Mouse (Mus musculus): ENCODE data around the gene Tmcc3.
"Not testable (repeated sequence)": the region's sequence is repeated elsewhere in the genome, so short reads cannot be mapped to it uniquely, and the experiment has no call there.

The Tmcc3 gene

DNA sequence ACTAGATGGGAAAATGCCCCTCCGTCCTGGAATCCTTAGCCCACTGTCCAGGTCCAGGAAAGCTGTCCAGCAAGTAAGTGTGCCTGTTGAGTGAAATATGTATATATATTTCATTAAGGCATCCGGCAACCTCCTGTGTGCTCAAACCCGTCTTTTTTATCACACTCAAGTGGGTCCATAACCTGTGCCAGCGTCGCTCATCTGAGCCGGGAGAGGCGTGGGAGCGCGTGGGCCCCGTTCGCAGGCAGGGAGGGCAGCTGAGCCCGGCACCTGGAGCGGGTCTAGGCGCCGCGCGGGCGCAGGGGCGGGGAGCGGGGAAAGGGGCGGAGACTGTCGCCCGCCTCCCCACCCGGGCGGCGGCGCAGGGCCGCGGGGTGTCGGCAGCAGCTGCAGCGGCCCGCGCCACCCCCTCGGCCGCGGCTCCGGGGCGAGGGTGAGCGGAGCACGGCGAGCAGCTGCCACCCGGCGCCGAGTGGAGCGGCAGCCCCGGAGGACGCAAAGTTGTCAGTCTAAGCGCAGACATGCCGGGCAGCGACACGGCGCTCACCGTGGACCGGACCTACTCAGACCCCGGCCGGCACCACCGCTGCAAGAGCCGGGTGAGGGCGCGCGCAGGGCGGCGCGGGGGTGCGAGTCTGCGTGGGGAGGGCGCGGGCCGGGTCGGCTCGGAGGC, 202.9 kb downstream of the Tmcc3 start:
- DNase-seq (ENCODE audit: low spot score) = peak; percentile 71

DNA sequence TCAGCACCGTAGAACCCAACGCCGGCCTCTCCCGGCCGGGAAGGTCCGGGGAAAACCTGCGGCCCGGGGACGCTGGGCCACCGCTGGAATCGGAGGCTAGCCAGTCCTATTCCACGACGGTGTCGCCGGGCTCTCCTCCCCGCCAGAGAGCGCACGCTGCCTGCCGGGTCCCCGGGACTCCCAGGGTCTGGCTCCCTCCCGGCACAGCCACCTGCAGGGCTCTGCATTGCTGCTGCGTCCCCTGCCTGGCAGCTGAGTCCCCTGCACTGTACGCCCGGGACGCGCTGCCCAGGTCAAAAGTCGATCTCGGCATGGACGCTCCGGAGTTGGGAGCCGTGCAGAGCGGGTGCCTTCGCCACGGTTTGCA, 203.4 kb downstream of the Tmcc3 start:
- peak; percentile 77 for DNase-seq (ENCODE audit: low spot score)

DNA sequence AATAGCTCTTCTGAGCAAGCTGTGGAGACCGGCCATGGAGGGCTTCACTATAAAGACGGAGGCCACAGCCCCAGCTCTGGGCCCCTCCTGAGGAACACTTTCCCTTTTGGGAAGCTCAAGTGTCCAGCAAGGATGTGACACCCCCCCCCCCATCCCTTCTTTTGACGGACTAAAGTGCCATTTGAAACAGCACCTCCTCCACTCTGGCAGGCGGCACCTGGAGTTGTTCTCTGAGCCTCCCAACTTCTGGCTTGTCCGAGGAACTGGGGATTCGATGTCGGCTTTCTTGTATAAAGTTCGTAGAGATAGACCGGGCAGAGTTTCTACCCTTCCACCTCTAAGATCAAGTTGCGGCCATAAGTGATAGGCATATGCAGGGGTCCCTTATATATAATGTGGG, 203.8 kb downstream of the Tmcc3 start:
- no peak for DNase-seq (ENCODE audit: low spot score)

DNA sequence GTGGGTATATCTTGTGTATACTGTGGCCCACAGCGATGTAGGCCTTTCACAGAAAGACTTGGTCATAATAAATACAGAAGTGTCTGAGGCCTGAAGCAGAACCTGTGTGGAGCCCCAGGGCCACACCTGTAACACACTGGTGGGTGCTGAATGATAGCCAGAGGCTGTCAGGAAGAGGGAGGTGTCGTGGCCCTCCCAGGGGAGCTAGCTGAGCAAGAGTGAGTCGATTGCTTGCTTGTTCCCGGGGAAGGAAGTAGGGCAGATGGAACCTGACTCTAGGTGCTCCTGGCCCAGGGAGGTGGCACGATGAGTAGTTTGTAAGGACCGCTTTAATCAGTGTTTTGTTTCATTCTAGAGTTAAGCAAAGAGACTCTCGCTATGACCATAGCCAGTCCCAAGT, 208.1 kb downstream of the Tmcc3 start:
- DNase-seq (ENCODE audit: low spot score) = no peak

DNA sequence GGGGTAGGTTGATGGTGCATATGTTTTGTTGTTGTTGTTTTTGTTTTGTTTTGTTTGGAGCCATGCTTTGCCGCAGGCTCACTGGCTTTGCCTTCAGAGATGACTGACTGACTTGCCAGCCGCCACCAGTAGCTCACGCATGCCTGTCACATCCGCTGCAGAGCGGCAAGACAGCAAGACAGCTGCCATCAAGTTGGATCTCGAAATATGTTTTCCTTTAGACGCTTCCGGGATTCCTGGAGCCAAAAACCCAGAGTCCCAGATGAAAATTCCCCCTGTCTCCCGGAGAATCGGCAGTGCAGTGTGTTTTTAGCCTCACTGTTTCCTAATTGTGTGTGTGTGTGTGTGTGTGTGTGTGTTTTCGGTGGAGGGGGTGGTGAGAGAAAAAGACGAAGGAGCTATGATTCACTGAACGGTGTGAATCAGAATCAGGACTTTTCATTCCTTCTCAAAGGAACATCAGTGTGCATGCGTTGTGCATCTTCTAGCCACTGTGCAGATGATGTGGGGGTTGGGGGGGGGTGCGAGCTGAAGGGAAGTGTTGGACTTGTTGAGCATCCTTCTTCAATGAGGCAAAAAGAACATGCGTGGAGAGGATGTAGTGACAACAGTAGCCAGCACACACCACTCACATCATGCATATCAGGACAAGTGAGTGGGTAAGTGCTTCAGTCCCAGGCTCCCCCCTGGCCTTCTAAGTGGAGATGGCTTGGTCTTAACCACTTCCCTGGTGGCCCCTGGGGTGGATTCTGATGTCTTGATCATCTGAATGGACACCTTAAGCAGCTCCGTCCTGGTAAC, 208.8 kb downstream of the Tmcc3 start:
- no peak for DNase-seq (ENCODE audit: low spot score)

DNA sequence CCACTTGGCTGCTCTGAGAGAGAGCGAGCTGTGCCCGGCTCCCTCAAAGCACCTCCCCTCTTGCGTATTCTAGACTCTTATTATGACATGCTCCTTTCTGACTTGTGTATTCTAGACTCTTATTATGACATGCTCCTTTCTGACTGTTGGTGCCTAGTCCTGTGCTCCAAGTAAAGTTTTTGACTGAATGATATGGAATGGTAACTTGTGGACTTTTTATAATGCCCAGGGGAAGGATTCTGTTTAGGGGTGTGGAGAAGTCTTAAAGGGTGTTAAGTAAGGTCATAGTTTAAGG, 209.3 kb downstream of the Tmcc3 start:
- peak; percentile 21 for DNase-seq (ENCODE audit: low spot score)

DNA sequence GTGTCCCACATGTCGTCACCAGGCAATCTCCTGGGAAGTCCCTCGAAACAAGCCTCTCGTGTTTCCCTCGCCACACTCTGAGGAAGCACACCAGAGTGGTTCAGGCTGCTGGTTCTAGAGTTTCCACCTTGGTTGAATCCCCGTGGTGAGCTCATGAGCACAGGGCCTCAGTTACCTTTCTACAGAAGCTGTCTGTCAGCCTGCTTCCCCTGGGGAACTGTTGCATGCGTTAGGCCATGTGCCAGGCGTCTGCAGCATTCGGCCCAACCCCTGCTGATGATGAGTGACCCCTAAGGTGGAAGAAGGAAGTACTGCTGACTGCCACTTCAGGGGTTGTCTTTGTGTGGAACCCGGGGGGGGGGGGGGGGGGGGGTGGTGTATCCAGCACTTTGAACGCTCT, 210.0 kb downstream of the Tmcc3 start:
- no peak for DNase-seq (ENCODE audit: low spot score)

DNA sequence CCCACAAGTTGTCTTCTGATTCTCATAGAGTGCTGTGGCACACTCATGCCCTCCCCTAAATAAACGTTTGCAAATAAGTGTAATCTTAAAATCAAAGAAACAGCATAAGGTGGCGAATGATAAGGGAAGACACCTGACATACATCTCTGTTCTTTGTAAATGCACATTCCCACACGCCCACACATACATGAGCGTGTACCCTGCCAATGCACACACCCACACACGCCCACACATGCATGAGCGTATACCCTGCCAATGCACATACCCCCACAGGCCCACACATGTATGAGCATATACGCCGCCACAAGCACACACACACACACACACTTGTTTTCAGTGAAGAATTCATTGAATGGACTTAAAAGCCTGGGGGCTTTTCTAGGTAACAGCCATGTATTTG, 211.5 kb downstream of the Tmcc3 start:
- DNase-seq (ENCODE audit: low spot score) = no peak

DNA sequence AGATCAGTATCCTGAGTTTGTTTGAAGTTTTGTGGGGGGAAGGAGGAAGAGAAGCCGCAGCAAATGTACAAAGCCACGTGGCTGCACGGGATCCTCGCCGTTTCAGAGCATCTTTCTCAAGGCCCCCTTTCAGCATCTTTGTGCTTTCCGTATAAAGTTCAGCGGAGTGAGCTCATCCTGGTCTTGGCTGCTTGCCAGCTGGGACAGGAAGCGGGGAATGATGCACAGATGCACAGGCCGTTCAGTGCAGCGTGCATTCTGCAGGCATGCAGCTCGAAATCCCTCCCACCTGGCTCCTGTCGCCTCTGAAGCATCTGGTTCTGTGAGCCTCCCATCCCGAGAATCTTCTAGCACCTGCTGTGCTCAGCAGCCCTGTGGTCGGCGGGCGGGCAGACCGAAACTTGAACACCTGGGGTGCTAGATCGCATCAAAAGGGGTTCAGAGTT, 212.0 kb downstream of the Tmcc3 start:
- DNase-seq (ENCODE audit: low spot score) = peak; percentile 64

DNA sequence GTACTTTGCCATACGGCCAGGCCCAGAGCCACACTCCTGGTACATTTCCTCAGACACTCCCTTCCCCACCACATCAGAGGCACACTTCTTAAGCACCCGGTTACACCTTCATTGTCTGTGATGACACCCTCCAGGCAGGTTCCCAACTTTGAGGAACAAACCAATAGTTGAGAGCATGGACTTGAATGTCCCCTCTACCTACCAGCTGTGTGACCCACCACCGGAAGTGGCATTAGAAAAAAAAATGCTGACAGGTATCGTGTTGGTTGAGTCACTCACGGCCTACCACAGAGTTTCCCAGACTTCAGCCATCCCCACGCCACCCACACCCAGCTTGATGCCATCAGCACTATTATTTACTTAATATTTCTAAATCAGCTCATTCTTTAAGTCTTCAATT, 213.2 kb downstream of the Tmcc3 start:
- no peak for DNase-seq (ENCODE audit: low spot score)

DNA sequence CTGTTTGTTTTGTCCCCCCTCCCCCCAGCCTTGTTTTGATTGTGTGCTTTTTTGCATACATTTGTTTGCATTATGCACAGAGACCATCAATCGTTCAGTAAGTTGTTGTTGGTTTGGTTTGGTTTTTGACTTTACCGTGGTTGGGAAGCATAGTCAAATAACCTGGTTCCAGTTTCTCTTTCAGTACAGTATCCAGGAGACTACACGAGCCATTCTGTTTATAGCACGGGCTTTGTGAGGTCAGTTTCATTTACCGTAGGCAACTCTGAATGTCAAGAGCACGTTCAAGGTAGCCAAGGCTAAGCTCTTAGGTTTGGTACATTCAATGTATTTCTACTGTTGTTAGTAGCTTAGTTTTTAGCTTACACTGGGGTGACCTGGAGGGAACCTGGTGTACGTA, 214.0 kb downstream of the Tmcc3 start:
- DNase-seq (ENCODE audit: low spot score) = no peak

DNA sequence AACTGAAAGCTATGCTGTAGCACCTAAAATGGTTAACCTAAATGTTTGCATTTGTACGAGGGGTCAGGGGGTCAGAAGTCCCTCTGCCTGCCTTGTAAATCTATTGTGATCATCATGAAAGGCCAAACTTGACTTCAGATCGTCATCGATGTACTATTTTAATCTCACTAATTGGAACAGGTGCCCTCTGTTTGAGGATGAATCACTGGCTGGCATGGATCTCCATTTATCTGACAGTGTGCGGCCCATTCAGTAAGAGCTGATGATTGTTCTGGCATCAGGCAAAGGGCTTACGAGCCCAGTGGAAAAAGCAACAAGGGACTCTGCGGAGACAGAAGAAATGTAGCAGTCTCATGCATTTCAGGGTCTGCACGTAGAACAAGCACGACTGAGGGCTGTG, 215.1 kb downstream of the Tmcc3 start:
- peak; percentile 20 for DNase-seq (ENCODE audit: low spot score)

DNA sequence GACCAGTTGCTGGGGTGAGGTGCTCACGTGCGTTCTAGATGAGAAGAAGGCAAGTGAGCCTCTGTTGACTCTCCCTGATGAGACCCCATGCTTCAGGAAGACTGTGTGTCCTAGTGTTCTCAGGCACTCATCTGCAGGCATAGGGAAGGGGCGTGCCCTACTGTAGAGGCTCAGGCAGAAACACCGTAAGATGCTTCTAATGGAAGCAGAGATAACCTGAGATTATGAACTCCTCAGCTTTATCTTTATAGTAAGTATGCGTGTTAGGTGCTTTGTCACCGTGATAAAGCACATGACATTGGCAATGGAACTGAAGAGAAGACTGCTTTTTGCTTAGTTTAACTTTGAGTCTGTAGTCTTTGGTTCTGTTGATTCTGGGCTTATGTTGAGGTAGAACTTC, 215.5 kb downstream of the Tmcc3 start:
- no peak for DNase-seq (ENCODE audit: low spot score)

DNA sequence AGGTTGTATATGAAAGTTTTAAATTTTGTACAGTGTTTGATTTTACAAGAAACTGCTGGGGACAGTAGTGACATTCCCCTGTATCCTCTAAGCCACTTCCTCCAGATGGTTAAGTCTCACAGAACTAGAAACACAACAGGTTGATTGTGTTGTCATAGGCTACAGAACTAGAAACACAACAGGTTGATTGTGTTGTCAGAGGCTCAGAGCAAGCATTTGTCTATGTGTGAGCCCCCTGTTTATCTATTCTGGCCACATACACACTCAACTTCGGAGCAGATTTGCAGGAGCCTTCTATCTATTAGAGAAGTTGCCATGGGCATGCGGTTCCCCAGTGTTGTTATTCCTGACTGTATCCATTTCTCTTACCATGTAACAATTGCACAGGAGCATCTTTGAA, 218.3 kb downstream of the Tmcc3 start:
- no peak for DNase-seq (ENCODE audit: low spot score)

DNA sequence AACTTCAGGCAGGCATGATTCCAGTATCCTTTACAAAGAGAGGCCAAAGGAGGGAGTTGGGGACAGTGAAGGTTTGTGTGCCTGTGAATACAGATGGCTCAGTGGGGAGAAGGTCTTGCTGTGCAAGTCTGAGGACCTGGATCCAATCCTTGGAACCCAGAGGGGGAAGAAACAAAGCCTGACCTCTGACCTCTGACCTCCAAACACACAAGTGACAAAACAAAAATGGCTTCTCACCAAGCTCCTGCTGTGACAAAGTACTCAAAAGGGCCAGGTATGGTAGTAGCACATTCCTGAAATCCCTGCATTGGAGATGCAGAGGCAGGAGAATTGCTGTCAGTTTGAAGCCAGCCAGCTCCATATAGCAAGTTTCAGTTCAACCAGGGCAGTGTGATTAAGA, 219.7 kb downstream of the Tmcc3 start:
- peak; percentile 13 for DNase-seq (ENCODE audit: low spot score)

DNA sequence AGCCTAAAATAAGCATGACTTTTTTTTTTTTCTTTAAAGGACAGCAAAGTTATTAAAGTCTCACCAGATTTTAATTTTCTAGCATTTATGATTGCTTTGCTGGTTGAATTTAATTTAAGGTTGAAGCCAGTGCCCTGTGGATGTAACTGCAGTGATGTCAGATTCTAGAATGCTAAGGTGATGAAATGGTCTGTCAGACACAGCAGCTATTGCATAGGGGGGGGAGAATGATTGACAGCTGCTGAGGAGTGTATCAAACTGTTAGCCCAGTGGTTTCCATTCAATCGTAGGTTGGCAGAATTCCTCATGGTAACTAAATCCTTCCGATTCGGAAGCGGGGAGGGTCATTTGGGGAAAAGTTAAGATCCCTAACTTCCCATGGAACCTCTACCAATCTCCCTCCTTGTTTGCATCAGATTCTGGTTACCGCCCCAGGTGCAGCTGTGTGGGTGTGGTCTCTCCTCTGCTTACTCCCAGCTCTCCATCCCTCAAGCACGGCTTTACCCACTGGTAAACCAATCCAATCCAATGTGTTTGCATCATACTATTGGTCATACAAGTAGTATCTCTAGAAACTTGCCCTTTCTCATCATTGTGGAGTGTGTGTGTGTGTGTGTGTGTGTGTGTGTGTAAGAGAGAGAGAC, 221.5 kb downstream of the Tmcc3 start:
- no peak for DNase-seq (ENCODE audit: low spot score)

DNA sequence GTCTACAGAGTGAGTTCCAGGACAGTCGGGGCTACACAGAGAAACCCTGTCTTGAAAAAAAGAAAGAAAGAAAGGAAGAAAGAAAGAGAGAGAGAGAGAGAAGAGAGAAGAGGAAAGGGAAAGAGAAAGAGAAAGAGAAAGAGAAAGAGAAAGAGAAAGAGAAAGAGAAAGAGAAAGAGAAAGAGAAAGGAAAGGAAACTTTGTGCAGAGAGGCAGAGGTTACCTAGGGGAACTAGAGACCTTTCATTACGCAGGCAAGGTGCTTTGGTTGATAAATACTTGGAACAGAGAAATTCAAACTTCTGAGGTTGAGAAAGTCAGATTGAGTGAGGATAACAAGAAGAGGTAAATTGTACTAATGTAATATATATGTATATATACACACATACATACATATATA, 226.9 kb downstream of the Tmcc3 start:
- DNase-seq (ENCODE audit: low spot score) = not testable (repeated sequence)

DNA sequence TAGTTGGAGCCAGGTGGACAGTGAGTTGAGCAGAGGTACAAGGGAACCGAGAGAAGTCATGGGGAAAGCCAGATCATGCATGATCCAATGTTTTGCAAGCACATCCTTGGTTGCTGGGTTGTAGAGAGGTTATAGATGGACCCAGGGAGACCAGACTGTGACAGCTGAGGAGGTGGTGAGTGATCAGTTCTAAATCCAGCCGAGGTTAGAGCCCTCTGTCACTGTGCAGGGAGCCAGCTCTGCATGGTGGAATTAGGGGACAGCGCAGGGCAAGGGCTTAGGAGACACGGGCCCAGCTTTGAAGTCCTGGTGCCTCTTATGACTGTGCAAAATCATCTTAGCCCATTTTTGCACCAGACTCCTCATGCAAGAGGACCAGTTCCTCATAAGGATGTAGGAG, 228.5 kb downstream of the Tmcc3 start:
- no peak for DNase-seq (ENCODE audit: low spot score)

DNA sequence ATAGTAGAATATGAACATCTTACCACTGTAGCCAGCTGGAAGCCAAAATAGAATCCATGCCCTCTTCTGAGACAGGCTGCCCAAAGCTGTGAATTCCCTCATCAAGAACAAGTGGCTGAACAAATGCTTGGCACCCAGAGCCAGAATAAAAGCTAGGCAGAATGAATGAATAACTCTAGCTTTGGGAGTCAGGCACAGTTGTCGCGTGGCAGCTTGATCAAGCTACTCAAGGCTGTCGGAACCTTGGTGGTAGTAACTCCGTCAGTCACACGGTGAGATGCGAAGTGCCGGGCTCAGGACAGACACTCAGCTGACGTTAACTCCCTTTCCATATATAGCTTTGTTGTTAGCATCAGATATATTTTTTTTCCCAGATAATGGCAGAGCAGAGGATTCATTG, 232.2 kb downstream of the Tmcc3 start:
- no peak for DNase-seq (ENCODE audit: low spot score)

DNA sequence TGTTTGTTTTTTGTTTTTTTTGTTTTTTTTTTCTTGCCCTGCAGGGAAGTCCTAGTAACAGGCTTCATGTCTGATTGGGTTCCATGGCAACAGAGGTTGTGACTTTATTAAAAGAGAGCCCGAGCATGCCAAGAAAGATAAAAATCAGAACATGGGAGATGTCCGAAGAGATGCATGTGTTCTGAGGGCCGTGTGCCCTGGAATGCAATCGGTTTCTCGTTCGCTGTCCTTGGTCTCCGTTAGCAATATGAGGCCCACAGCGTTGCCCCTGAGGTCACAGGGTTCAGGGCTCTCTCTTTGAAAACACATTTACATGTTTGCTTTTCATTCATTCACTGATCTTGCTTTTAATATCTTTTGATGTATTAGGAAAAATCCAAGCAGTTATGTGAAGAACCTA, 233.1 kb downstream of the Tmcc3 start:
- DNase-seq (ENCODE audit: low spot score) = no peak

DNA sequence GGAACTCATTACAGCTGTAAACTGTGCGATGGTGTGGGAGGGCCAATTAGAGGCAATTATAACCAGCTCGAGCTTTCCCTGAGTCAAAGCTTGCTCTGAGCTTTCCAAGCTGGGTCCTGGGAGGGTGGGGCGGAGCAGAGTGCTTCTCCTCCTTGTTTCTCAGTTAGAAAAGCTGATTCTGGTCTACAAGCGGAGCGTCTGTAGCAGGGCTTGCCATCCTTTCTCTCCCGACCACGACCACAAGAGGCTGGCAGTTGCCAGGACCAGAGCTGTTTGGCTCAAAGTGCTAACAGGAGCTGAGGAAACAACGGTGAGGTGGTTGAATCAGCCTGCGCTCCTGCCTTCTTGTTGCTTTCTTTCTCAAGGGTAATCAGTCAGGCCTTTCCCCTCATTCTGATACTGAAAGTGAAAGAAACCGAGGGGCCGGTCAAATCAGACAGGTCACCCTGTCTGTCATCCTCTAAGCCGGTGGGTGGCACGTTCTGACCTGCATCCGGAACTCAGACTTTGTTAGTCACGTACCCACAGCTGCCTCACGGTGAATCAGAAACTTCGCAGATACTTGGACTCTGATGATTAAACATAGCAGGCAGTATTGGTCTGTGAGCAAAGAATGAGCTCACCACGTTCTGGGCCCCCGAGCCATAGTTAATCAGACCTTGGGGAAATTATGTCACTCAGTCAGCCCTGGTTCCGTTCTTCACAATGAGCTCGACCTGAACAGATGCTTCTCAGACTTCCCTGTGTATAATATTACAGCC, 233.7 kb downstream of the Tmcc3 start:
- no peak for DNase-seq (ENCODE audit: low spot score)

DNA sequence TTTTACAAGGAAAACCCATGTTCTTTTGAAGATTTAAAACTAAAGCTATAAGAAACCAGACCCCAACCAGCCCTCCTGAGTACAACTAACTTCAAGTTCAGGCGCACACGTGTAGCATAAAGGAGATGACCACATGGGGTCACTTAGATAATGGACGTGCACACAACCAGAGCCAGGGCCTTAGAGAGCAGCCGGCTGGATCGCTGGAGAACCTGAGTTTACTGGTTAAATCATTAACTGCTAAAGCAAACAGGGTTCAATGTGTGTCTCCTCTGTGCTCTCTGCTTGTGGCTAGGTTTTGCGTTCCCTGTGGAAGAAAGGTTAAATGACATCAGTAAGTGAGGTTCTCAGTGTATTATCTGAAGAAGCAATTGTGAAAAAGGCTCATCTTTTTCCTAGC, 234.9 kb downstream of the Tmcc3 start:
- DNase-seq (ENCODE audit: low spot score) = peak; percentile 60

Data from yolk sac, embryonic 10.5 days (tissue).